Mouse (Mus musculus): ENCODE measurements around the gene Gm4744. TPM values are rescaled to one million over a fixed set of nuclear protein-coding genes. Genes with fewer than 3 reads are reported as not detected.
"Not testable (repeated sequence)": the region's sequence is repeated elsewhere in the genome, so short reads cannot be mapped to it uniquely, and the experiment has no call there.

Gm4744 gene
- polyA plus RNA-seq (2015; fragmentation: Nextera tagmentation; extraction: Ambion mirVana): not detected in 2 replicates

DNA sequence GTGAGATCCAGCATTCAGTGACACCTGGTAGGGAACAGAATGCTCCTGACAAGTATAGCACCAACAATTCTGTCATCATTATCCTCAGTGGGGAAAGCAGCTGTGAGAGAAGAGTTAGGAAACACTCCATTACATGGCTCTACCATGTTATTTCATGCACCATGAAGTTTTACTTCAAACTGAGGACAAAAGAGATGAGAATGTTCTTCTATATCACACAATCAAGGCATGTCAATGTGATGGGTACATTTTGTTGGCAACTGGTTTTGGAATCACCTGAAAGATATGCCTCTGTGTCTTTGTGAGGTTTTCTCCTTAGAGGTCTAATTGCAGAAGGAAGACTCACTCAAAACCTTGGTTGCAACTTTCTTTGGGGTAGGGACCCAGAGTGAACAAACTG is at the start of gene Gm4744:
TSS of gene Gm4744 (minus strand) at position 101 of the 400 bp plus-strand sequence.
- H3K9me3 ChIP-seq (replicated peaks): no peaks in the 10 kb centered on the region
- no peaks in the 10 kb centered on the region for H3K4me1 ChIP-seq (replicated peaks)

DNA sequence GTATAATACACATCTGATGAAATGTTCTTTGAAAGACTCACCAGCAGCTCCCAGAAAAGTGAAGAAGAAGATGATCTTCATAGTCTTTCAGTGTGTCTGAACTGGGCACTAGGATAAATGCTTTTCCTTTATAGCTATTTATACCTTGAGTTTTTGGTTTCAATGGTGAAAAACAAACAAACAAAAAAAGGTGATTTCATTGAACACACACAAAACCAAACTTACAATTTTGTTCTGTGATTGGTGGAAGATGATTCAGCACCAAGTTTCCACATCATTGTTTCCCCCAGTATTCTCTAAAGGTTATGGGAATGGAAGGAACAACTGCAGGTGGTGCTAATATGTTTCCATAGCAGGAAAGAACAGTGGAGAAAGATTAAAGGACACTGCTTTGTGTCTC is 47.7 kb upstream of the Gm4744 start, which contains the start of gene Gm2663:
TSS of gene Gm2663 (minus strand) at position 101 of the 400 bp plus-strand sequence.
- H3K27me3 ChIP-seq; ATAC-seq (ENCODE audit: insufficient read depth); H3K4me2 ChIP-seq; H3K9ac ChIP-seq; H3K4me1 ChIP-seq (replicated peaks); H3K4me3 ChIP-seq (replicated peaks); H3K27ac ChIP-seq (replicated peaks); H3K36me3 ChIP-seq (replicated peaks); H3K9me3 ChIP-seq (replicated peaks): not testable (repeated sequence)

More for the DNA sequence above, at the start of gene Gm4744:
- no peak within 1 kb of the TSS for H3K9ac ChIP-seq
- no peak within 1 kb of the TSS for H3K4me3 ChIP-seq (replicated peaks)
- no peak within 1 kb of the TSS for H3K27ac ChIP-seq (replicated peaks)
- H3K27me3 ChIP-seq: no peaks in the 10 kb centered on the region
- no peaks in the 10 kb centered on the region for H3K36me3 ChIP-seq (replicated peaks)
- no peak within 1 kb of the TSS for H3K4me2 ChIP-seq
- no peak for ATAC-seq (ENCODE audit: insufficient read depth)

DNA sequence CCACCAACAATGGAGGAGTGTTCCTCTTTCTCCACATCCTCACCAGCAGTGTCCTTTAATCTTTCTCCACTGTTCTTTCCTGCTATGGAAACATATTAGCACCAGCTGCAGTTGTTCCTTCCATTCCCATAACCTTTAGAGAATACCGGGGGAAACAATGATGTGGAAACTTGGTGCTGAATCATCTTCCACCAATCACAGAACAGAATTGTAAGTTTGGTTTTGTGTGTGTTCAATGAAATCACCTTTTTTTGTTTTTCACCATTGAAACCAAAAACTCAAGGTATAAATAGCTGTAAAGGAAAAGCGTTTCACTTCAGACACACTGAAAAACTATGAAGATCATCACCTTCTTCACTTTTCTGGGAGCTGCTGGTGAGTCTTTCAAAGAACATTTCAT is 12.8 kb upstream of the Gm4744 start, which contains the start of gene 1810009J06Rik:
TSS of gene 1810009J06Rik (plus strand) at position 301 of the 400 bp plus-strand sequence.
- not testable (repeated sequence) for H3K4me2 ChIP-seq; H3K36me3 ChIP-seq (replicated peaks); H3K27ac ChIP-seq (replicated peaks); H3K27me3 ChIP-seq; H3K4me1 ChIP-seq (replicated peaks); H3K9ac ChIP-seq; ATAC-seq (ENCODE audit: insufficient read depth); H3K4me3 ChIP-seq (replicated peaks); H3K9me3 ChIP-seq (replicated peaks)
- WGBS (ENCODE audit: insufficient replicate concordance): 66% methylated on average over 2 of the region's 2 CpGs

DNA sequence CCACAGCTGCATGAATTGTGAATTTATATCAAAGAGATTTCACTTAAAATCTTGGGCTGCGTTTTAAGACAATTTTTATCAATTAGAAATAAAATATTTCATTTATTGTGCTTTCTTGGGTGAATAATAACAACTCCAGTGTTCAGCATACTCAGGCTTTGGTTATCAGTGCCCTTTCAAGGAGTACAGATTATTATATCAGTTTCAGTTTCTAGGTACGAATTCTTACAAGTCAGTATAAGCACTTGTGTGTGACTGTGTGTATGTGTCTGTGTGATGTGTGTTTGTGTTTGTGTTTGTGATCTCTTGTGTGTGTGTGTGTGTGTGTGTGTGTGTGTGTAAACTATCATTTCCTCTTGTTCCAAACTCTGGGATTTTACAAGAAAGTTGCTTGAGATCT is 2.0 kb upstream of the Gm4744 start:
- H3K4me1 ChIP-seq (replicated peaks): no peaks in the 10 kb centered on the region
- H3K27me3 ChIP-seq: no peaks in the 10 kb centered on the region
- H3K4me3 ChIP-seq (replicated peaks): no peak overlapping the region
- H3K4me2 ChIP-seq: no peak overlapping the region
- 40% methylated on average over 2 of the region's 2 CpGs for WGBS (ENCODE audit: insufficient replicate concordance)
- H3K27ac ChIP-seq (replicated peaks): no peak overlapping the region
- no peaks in the 10 kb centered on the region for H3K36me3 ChIP-seq (replicated peaks)
- no peak overlapping the region for H3K9ac ChIP-seq
- ATAC-seq (ENCODE audit: insufficient read depth): no peak
- H3K9me3 ChIP-seq (replicated peaks): no peaks in the 10 kb centered on the region

DNA sequence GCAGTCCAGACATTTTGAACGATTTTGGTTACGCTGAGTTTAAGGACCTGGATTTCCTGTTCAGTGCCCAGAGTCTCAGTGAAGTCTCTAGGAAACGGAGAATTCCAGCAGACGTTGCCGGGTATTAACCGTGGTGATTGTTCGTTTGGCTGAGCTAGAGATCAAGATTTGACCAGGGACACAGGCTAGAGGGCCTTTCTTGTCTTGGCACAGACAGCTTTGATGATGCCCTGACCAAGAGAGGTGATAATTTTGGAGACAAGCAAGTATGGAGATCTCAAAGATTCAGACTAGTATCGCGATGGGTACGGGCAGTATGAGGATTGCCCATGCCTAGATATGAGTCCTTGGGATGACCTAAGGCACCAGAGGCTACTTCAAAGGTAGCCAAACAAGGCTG is 11.2 kb downstream of the Gm4744 start, which contains the start of gene 1700074P13Rik:
TSS of gene 1700074P13Rik (minus strand) at position 101 of the 400 bp plus-strand sequence.
- WGBS (ENCODE audit: insufficient replicate concordance): 76% methylated on average over 10 of the region's 10 CpGs
- ATAC-seq (ENCODE audit: insufficient read depth): no peak
- no peak within 1 kb of the TSS for H3K4me3 ChIP-seq (replicated peaks)
- H3K4me1 ChIP-seq (replicated peaks): no peaks in the 10 kb centered on the region
- no peaks in the 10 kb centered on the region for H3K36me3 ChIP-seq (replicated peaks)
- no peak within 1 kb of the TSS for H3K4me2 ChIP-seq
- no peak within 1 kb of the TSS for H3K9ac ChIP-seq
- no peaks in the 10 kb centered on the region for H3K27me3 ChIP-seq
- no peak within 1 kb of the TSS for H3K27ac ChIP-seq (replicated peaks)
- H3K9me3 ChIP-seq (replicated peaks): no peaks in the 10 kb centered on the region

DNA sequence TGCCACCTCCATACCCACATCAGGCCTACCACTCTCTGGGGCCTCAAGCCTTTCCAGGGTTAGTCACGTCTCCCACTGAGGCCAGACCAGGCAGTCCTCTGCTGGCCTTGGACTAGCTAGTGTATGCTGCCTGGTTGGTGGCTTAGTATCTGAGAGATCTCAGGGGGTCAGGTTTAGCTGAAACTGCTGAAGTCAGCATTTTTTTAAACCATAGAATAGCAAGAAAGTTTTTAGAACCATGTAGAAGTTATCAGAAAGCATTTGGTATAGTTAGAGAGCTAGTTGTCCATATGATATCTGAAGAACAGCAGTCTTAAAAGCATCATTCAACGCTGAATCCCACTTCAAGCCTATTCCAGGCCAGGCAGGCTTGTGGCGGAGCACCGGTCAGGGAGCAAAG is 31.7 kb downstream of the Gm4744 start:
- Histone ChIP-seq H3K27ac (replicated peaks) (no peak overlapping the region), H3K27me3 (no peaks in the 10 kb centered on the region), H3K9me3 (replicated peaks) (no peaks in the 10 kb centered on the region), H3K9ac (no peak overlapping the region), H3K36me3 (replicated peaks) (no peaks in the 10 kb centered on the region), H3K4me1 (replicated peaks) (no peaks in the 10 kb centered on the region), H3K4me2 (no peak overlapping the region), H3K4me3 (replicated peaks) (no peak overlapping the region)
- no peak for ATAC-seq (ENCODE audit: insufficient read depth)
- WGBS (ENCODE audit: insufficient replicate concordance): 77% methylated on average over 4 of the region's 4 CpGs

DNA sequence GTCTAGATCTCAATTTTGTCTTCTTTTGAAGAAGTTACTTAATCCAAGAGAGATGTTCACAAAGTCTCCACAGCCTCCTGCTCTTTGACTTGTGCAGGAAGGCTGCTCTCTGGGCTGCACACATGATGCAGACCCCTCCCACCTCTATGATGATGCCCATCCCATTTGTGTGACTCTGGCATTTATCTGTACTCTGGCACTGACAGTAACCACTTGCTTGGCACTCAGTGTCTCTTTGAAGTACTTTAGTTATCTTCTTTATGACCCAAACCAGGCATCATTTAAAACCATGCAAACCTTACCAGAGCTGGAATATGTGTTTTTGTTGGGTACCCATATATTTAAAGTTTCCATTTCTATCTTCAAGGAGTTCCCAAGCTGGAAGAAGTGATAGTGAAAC is 51.4 kb downstream of the Gm4744 start, which contains the start of gene Prss58:
TSS of gene Prss58 (minus strand) at position 101 of the 400 bp plus-strand sequence.
- Histone ChIP-seq H3K4me3 (replicated peaks) (no peak within 1 kb of the TSS), H3K9ac (no peak within 1 kb of the TSS), H3K27me3 (no peaks in the 10 kb centered on the region), H3K27ac (replicated peaks) (no peak within 1 kb of the TSS), H3K9me3 (replicated peaks) (no peaks in the 10 kb centered on the region), H3K4me2 (no peak within 1 kb of the TSS), H3K4me1 (replicated peaks) (no peaks in the 10 kb centered on the region), H3K36me3 (replicated peaks) (no peaks in the 10 kb centered on the region)
- ATAC-seq (ENCODE audit: insufficient read depth): no peak

Other genes with a start within 250 kb of the Gm4744 start
- not detected in 2 replicates for gene Moxd2, start 64.4 kb downstream of the Gm4744 start, polyA plus RNA-seq (2015; fragmentation: Nextera tagmentation; extraction: Ambion mirVana)
- gene Prss58, start 51.5 kb downstream of the Gm4744 start, polyA plus RNA-seq (2015; fragmentation: Nextera tagmentation; extraction: Ambion mirVana): not detected in 2 replicates
- gene 1700074P13Rik, start 11.3 kb downstream of the Gm4744 start, polyA plus RNA-seq (2015; fragmentation: Nextera tagmentation; extraction: Ambion mirVana): not detected in 2 replicates
- gene 1810009J06Rik, start 12.9 kb upstream of the Gm4744 start, polyA plus RNA-seq (2015; fragmentation: Nextera tagmentation; extraction: Ambion mirVana): not detected in 2 replicates
- not detected in 2 replicates for gene Gm2663, start 47.6 kb upstream of the Gm4744 start, polyA plus RNA-seq (2015; fragmentation: Nextera tagmentation; extraction: Ambion mirVana)
- gene 2210010C04Rik, start 83.6 kb upstream of the Gm4744 start, polyA plus RNA-seq (2015; fragmentation: Nextera tagmentation; extraction: Ambion mirVana): not detected in 2 replicates